Mouse (Mus musculus) adrenal gland, adult 10 weeks (tissue): ENCODE results near the gene Mitd1. TPM values are rescaled to one million over a fixed set of nuclear protein-coding genes. Genes with fewer than 3 reads are reported as not detected.

Experiments
- polyA plus RNA-seq: library from polyadenylated mRNA; stranded (reverse); fragments of 350-450 nt; fragmentation: Illumina TruSeq; extraction: RNeasy Lipid Tissue Mini Kit (QIAGEN cat#74804); gene quantifications from one replicate; pipeline ENCODE4 v1.2.3, GENCODE M21; 2014; ENCODE audit warnings: low read depth, low replicate concordance

Mitd1 gene
- 55.3 TPM for polyA plus RNA-seq

GRCm38 (mm10) chr1:37890025-37890652, at the start of gene Mitd1, which contains the start of gene Mrpl30:
Gene Mitd1 (minus strand): TSS chr1:37890411.
Gene Mrpl30 (plus strand): TSS chr1:37890477.

GRCm38 (mm10) chr1:37916393-37916792, 26.2 kb upstream of the Mitd1 start, which contains the start of gene Lyg2:
Gene Lyg2 (minus strand): TSS chr1:37916493.

GRCm38 (mm10) chr1:37871704-37872103, 18.5 kb downstream of the Mitd1 start, which contains the start of gene Lipt1:
Gene Lipt1 (plus strand): TSS chr1:37871738.

GRCm38 (mm10) chr1:37866286-37866685, 23.9 kb downstream of the Mitd1 start, which contains the start of gene Tsga10:
Gene Tsga10 (minus strand): TSS chr1:37866429.

Other genes starting within 250 kb of the Mitd1 start
- gene 2010300C02Rik, start 170.3 kb downstream of the Mitd1 start, polyA plus RNA-seq = 0.41 TPM
- 12.1 TPM for gene Tsga10, start 24.0 kb downstream of the Mitd1 start, polyA plus RNA-seq
- gene Lipt1, start 18.7 kb downstream of the Mitd1 start, polyA plus RNA-seq = 8.3 TPM
- gene Mrpl30, start 66 bp upstream of the Mitd1 start, polyA plus RNA-seq = 292 TPM
- not detected for gene Lyg2, start 26.1 kb upstream of the Mitd1 start, polyA plus RNA-seq
- not detected for gene Lyg1, start 67.3 kb upstream of the Mitd1 start, polyA plus RNA-seq
- gene Txndc9, start 107.5 kb upstream of the Mitd1 start, polyA plus RNA-seq = 193 TPM
- gene Eif5b, start 107.6 kb upstream of the Mitd1 start, polyA plus RNA-seq = 135 TPM
- gene Rev1, start 239.4 kb upstream of the Mitd1 start, polyA plus RNA-seq = 27.6 TPM